Mouse (Mus musculus) testis, adult 10 weeks (tissue): ENCODE data around the gene Amy2a2. TPM values are rescaled to one million over a fixed set of nuclear protein-coding genes. Genes with fewer than 3 reads are reported as not detected.

Source experiments
- polyA plus RNA-seq: library from polyadenylated mRNA; stranded (reverse); fragments of 350-450 nt; fragmentation: Illumina TruSeq; extraction: RNeasy Lipid Tissue Mini Kit (QIAGEN cat#74804); gene quantifications from one replicate; pipeline ENCODE4 v1.2.3, GENCODE M21; 2014; ENCODE audit warnings: low read depth, low replicate concordance

Gene Amy2a2
- not detected for polyA plus RNA-seq

DNA sequence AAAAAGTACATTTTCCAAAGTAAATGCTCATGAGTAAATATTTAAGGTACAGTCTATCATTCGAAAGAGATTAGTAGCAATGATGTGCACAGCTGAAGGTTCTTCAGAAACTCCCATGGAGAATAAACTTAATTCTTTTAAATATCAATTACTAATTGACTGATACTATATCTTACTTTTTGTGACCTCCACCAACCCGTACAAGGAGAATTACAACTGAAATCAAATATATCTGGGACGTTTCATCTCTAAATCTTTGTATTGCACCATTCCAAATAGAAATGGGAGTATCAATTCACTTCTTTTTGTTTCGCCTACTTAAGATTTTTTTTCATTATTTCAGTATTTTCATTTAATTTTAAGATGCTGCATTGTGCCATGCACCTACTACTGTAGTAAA is at the start of gene Amy2a2:
TSS of gene Amy2a2 (minus strand) at position 101 of the 400 bp plus-strand sequence.

DNA sequence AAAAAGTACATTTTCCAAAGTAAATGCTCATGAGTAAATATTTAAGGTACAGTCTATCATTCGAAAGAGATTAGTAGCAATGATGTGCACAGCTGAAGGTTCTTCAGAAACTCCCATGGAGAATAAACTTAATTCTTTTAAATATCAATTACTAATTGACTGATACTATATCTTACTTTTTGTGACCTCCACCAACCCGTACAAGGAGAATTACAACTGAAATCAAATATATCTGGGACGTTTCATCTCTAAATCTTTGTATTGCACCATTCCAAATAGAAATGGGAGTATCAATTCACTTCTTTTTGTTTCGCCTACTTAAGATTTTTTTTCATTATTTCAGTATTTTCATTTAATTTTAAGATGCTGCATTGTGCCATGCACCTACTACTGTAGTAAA is 32.5 kb downstream of the Amy2a2 start, which contains the start of gene Amy2a3:
TSS of gene Amy2a3 (minus strand) at position 101 of the 400 bp plus-strand sequence.

Other genes starting within 250 kb of the Amy2a2 start
- gene Amy2a5, start 97.8 kb downstream of the Amy2a2 start, polyA plus RNA-seq = 2.5 TPM
- not detected for gene Amy2a4, start 65.2 kb downstream of the Amy2a2 start, polyA plus RNA-seq
- not detected for gene Amy2a3, start 32.6 kb downstream of the Amy2a2 start, polyA plus RNA-seq
- not detected for gene Amy2a1, start 175.8 kb upstream of the Amy2a2 start, polyA plus RNA-seq